Mouse (Mus musculus) myocyte (in vitro differentiated cells): ENCODE measurements at regions not wholly inside any gene's neighbourhood (a gene's known extent, or its start where the extent isn't known, plus 50 kb on each side); places are given as distances from the start of the nearest gene placed in this dataset.

Source experiments
- E2F4 ChIP-seq: IDR thresholded peaks from one replicate; pipeline ENCODE4 v1.6.1; 2011; ENCODE audit warnings: mild to moderate bottlenecking, control low read depth, moderate library complexity; ENCODE audit not compliant: insufficient read depth
- POLR2A ChIP-seq: IDR thresholded peaks from one replicate; pipeline ENCODE4 v1.6.1; 2011; ENCODE audit warnings: low read depth, mild to moderate bottlenecking, control low read depth, moderate library complexity; ENCODE audit not compliant: insufficient read length
- SRF ChIP-seq: IDR thresholded peaks from one replicate; pipeline ENCODE4 v1.6.1; 2011; ENCODE audit warnings: low read depth; ENCODE audit not compliant: control insufficient read depth, insufficient read length

DNA sequence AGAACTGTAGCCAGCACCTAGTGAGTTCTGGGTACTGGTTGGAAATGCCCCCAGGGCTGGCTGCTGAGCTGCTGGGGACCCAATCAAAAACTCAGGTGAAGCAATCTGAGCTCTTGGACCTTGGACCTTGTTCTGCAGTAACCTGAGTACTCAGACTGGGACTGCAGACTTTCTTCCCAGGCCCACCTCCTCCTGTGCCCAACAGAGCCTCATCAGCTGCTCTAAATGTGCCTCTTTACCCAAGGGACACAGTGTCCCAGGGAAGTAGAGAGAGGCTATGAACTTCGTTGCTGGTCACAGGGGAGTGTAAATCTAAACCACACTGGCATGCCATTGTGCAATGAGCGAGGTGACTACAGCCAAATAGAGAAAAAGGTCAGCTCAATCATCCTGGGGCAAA lies 277.6 kb upstream of the Zmiz1 start:
- TF ChIP-seq SRF (no peak), POLR2A (no peak), E2F4 (no peak)
